8 mouse cellular contexts compared by ENCODE assay signal in the genomic region with DNA sequence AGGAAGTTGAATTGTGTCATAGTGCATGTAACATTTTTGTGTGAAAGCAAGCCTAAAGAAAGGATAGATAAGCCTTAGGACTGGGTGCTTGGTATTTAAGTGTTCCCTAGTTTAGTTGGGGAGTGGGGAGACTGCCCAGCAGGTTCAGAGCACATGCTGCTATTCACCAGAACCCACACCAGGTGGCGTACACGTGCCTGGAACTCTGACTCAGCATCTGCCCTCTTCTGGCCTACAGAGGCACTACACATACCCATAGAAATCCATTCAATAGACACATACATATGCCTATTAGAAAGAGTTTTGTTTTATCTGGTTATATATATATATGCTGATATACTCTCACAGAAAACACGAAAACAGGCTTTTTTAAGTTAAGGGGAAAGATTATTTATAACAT. TPM values are rescaled to one million over a fixed set of nuclear protein-coding genes. Genes with fewer than 3 reads are reported as not detected.
A peak's percentile ranks its signal among the peaks of the same experiment; 100 is the strongest.
DNase-seq lines count a peak whose midpoint lies in the region; ATAC-seq and TF ChIP-seq lines count a peak whose summit lies in the region.

No protein-coding gene starts in this region.

- H3K36me3 ChIP-seq in lung, embryonic 14.5 days (ENCODE audit: insufficient read depth) = peaks cover 59% of the 10 kb centered on the region

- H3K4me3 ChIP-seq in embryonic fibroblast, embryonic 13.5 days (ENCODE audit: insufficient read depth, low read length) = no peak overlapping the region
- H3K4me3 ChIP-seq in lung, embryonic 14.5 days (ENCODE audit: low read depth, low read length) = no peak overlapping the region

- 28% methylated on average over 3 of the region's 3 CpGs for WGBS in lung, embryonic 14.5 days

- peak; percentile 76 to 79 for DNase-seq in cerebellum, postnatal 10 days
- peak; percentile 67 for DNase-seq in urinary bladder, postnatal 14 days (ENCODE audit: low spot score)
- no peak for DNase-seq in urinary bladder, postnatal 4 days (ENCODE audit: low spot score in 2 of 2)
- peak; percentile 76 for DNase-seq in kidney, postnatal 10 days
- DNase-seq in lung, embryonic 14.5 days = peak; percentile 79
- DNase-seq in right cerebral cortex, postnatal 36 days (ENCODE audit: low spot score in 2 of 2) = peak; percentile 26 to 34

- H3K9me3 ChIP-seq in lung, embryonic 14.5 days (ENCODE audit: low read depth, low read length) = no peaks in the 10 kb centered on the region

- H3K4me1 ChIP-seq in embryonic fibroblast, embryonic 13.5 days (ENCODE audit: control insufficient read depth, insufficient read depth, low read length) = no peaks in the 10 kb centered on the region
- no peaks in the 10 kb centered on the region for H3K4me1 ChIP-seq in lung, embryonic 14.5 days (ENCODE audit: insufficient read depth)

- ATAC-seq in cerebellum, adult (ENCODE audit: insufficient number of reproducible peaks, low FRiP score, low TSS enrichment) = no peak
- no peak for ATAC-seq in lung, embryonic 14.5 days (ENCODE audit: insufficient read depth)

- no peak overlapping the region for H3K27ac ChIP-seq in embryonic fibroblast, embryonic 13.5 days (ENCODE audit: insufficient read depth, low read length)
- no peak overlapping the region for H3K27ac ChIP-seq in lung, embryonic 14.5 days (ENCODE audit: low read depth)

- peak; percentile 98 for TF ChIP-seq CTCF in embryonic fibroblast, embryonic 13.5 days (IDR thresholded peaks at IDR 0.05; ENCODE audit: borderline replicate concordance, insufficient read depth, low read length)
- peak; percentile 97 for TF ChIP-seq CTCF in lung, embryonic 14.5 days (IDR thresholded peaks at IDR 0.05; ENCODE audit: low read depth)

- H3K9ac ChIP-seq in lung, embryonic 14.5 days = no peak overlapping the region

- no peaks in the 10 kb centered on the region for H3K27me3 ChIP-seq in lung, embryonic 14.5 days (ENCODE audit: insufficient read depth, low read length)

- no peak for TF ChIP-seq POLR2A in embryonic fibroblast, embryonic 13.5 days (IDR thresholded peaks at IDR 0.05; ENCODE audit: low read depth, low read length)

- no peak overlapping the region for H3K4me2 ChIP-seq in lung, embryonic 14.5 days

RNA-seq across cellular contexts. Expression of a gene that starts 23.2 kb away (rescaled TPM):
- 7.4 and 9.7 TPM in 2 replicates for polyA plus RNA-seq in embryonic fibroblast, embryonic 13.5 days (2011; ENCODE audit: insufficient read length, low read depth, missing spikeins)
- polyA plus RNA-seq in lung, embryonic 14.5 days (2014; fragmentation: Nextera tagmentation; extraction: Ambion mirVana) = 9.4 and 9.6 TPM in 2 replicates

RNA-seq across cellular contexts. Expression of a gene that starts 36.2 kb away (rescaled TPM):
- 38.3 and 43.2 TPM in 2 replicates for polyA plus RNA-seq in embryonic fibroblast, embryonic 13.5 days (2011; ENCODE audit: insufficient read length, low read depth, missing spikeins)
- 37.6 and 38.6 TPM in 2 replicates for polyA plus RNA-seq in lung, embryonic 14.5 days (2014; fragmentation: Nextera tagmentation; extraction: Ambion mirVana)

Comparison
In these comparisons a context has a peak if more than half of its experiments do, and no peak if none do; other contexts are left out.
1. DNase-seq: peak in cerebellum, postnatal 10 days (2 of 2), urinary bladder, postnatal 14 days (single experiment), kidney, postnatal 10 days (single experiment), lung, embryonic 14.5 days (single experiment) and right cerebral cortex, postnatal 36 days (2 of 2); none in urinary bladder, postnatal 4 days (0 of 2).